8 mouse cellular contexts compared by ENCODE assay signal in the genomic region with DNA sequence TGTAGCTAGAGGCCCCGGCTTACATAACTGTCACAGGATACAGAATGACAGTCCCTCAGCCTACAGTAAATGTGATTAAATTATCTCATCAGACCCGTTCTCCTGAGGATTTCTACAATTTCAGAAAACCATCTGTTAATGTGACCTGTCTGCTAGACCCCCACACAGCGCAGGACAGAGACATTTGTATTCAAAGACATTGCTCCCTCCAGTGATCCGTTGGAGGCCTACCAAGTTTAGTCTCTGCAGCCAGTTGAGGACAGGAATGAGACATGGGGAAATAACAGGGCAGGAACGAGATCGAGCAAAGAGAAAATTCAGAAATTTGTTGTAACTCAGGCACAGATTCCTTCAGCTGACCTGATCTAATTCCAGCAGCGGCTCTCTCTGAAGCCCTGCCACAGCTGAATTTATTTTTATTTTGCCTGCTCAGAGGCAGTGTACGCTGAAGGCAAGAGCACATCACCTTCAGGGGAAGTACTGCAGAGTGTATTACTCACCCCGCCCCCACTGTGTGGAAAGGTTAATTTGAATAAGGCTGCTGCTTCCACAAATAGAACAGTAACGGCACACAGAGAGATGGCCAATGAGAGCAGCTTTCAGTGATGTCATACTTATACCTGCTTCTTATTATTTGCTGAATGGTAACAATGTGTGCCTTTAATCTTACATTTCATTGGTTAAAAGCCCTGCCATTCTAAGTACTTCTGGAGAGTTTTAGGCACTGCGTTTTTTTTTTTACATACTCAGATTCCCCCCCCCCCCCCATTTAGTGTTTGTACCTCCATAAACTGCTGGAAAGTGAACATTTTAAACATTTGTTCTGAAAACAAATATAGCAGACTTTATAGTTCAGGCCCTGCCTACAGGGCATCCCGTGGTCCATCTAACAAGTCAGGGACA.
DNase-seq lines count a peak whose midpoint lies in the region; ATAC-seq and TF ChIP-seq lines count a peak whose summit lies in the region.

No protein-coding gene starts in this region.

- peak; percentile 87 for ATAC-seq in forebrain, embryonic 16.5 days

- no peaks in the 10 kb centered on the region for H3K36me3 ChIP-seq in ES-E14 (ENCODE audit: control insufficient read depth, insufficient read depth, low read length, poor library complexity, severe bottlenecking)
- no peaks in the 10 kb centered on the region for H3K36me3 ChIP-seq in forebrain, embryonic 16.5 days (ENCODE audit: control insufficient read depth, insufficient read depth)

- no peak overlapping the region for H3K27ac ChIP-seq in ES-E14 (ENCODE audit: insufficient read depth, low read depth, low read length, poor library complexity, severe bottlenecking)
- H3K27ac ChIP-seq in forebrain, embryonic 16.5 days (ENCODE audit: low read length), result peak overlapping the region; percentile 79

- WGBS in forebrain, embryonic 16.5 days, result 17% methylated on average over 12 of the region's 12 CpGs

- in situ Hi-C loops in ES-E14 (cut with MboI; ENCODE audit: low sequenced_read_pairs in 2 of 2, unreplicated experiment in 2 of 2), result no loop called here

- intact Hi-C loops in heart, postnatal 25 days (cut with DNase I), result loop anchor here (10.0 kb wide), 1 partner anchor 913 kb away; no protein-coding TSS in a partner anchor

- no peak overlapping the region for H3K4me3 ChIP-seq in ES-E14 (ENCODE audit: insufficient read depth in 1 of 2, low read depth in 1 of 2, low read length in 2 of 2, poor library complexity in 1 of 2, severe bottlenecking in 1 of 2)
- H3K4me3 ChIP-seq in forebrain, embryonic 16.5 days (replicated peaks; ENCODE audit: low read length), result peak overlapping the region; percentile 22

- H3K9me3 ChIP-seq in ES-E14 (ENCODE audit: control insufficient read depth, insufficient read depth, low read depth, low read length), result no peaks in the 10 kb centered on the region
- no peaks in the 10 kb centered on the region for H3K9me3 ChIP-seq in forebrain, embryonic 16.5 days (ENCODE audit: control insufficient read depth, low read length)

- DNase-seq in ES-E14 (ENCODE audit: low read depth, low spot score), result no peak
- peak; percentile 74 for DNase-seq in cerebellum, adult 11-12 months
- DNase-seq in heart, postnatal 25 days (ENCODE audit: low spot score), result peak; percentile 15
- peak; percentile 57 to 74 for DNase-seq in layer of hippocampus, adult 18-20 months (ENCODE audit: low spot score in 2 of 2)
- DNase-seq in lung, postnatal 10 days, result peak; percentile 16
- DNase-seq in right cerebral cortex, postnatal 14 days, result peak; percentile 67
- no peak for DNase-seq in urinary bladder, postnatal 4 days (ENCODE audit: low spot score in 2 of 2)

- peaks cover 2 to 11% of the 10 kb centered on the region in 2 experiments; a peak in 3 of 4 replicates for H3K4me1 ChIP-seq in ES-E14 (ENCODE audit: control insufficient read depth in 2 of 2, insufficient read depth in 2 of 2, low read length in 2 of 2, poor library complexity in 1 of 2)
- peaks cover 34% of the 10 kb centered on the region for H3K4me1 ChIP-seq in forebrain, embryonic 16.5 days (replicated peaks; ENCODE audit: control insufficient read depth, insufficient read depth, low read length)

- peak overlapping the region; percentile 47 for H3K4me2 ChIP-seq in forebrain, embryonic 16.5 days (ENCODE audit: low read length)

- H3K27me3 ChIP-seq in forebrain, embryonic 16.5 days (replicated peaks; ENCODE audit: control insufficient read depth, insufficient read depth, low read length), result no peaks in the 10 kb centered on the region; the same call in 1 of the 2 replicates

- no peak overlapping the region for H3K9ac ChIP-seq in ES-E14 (ENCODE audit: insufficient read depth, low read depth, low read length, poor library complexity, severe bottlenecking)
- peak overlapping the region; percentile 40; the same call in 1 of the 2 replicates for H3K9ac ChIP-seq in forebrain, embryonic 16.5 days (replicated peaks; ENCODE audit: low read depth, low read length)

TF ChIP-seq in ES-E14, 5 proteins besides CTCF, POLR2A, EP300 and RAD21:
- TF ChIP-seq ZC3H11A (IDR thresholded peaks at IDR 0.05; ENCODE audit: borderline replicate concordance, low read depth, low read length) (no peak), HCFC1 (IDR thresholded peaks at IDR 0.05; ENCODE audit: borderline replicate concordance, insufficient read depth, low read length) (no peak), ZNF384 (IDR thresholded peaks at IDR 0.05; ENCODE audit: low read depth, low read length) (no peak), CHD2 (IDR thresholded peaks at IDR 0.05; ENCODE audit: low read depth, low read length) (peak; percentile 48; the same call in 1 of the 2 replicates), MAFK (IDR thresholded peaks at IDR 0.05; ENCODE audit: insufficient read depth, low read depth, low read length) (no peak)

Comparison
In these comparisons a context has a peak if more than half of its experiments do, and no peak if none do; other contexts are left out.
1. DNase-seq: peak in cerebellum, adult 11-12 months (single experiment), heart, postnatal 25 days (single experiment), layer of hippocampus, adult 18-20 months (2 of 2), lung, postnatal 10 days (single experiment) and right cerebral cortex, postnatal 14 days (single experiment); none in ES-E14 (single experiment) and urinary bladder, postnatal 4 days (0 of 2).